Mouse (Mus musculus): ENCODE results near the gene Gnb1l. TPM values are rescaled to one million over a fixed set of nuclear protein-coding genes. Genes with fewer than 3 reads are reported as not detected.
A peak's percentile ranks its signal among the peaks of the same experiment; 100 is the strongest.
"Not testable (repeated sequence)": the region's sequence is repeated elsewhere in the genome, so short reads cannot be mapped to it uniquely, and the experiment has no call there.

Gnb1l gene
- total RNA-seq, 2 experiments from 2014 or later, result 6.2 to 7.1 TPM

DNA sequence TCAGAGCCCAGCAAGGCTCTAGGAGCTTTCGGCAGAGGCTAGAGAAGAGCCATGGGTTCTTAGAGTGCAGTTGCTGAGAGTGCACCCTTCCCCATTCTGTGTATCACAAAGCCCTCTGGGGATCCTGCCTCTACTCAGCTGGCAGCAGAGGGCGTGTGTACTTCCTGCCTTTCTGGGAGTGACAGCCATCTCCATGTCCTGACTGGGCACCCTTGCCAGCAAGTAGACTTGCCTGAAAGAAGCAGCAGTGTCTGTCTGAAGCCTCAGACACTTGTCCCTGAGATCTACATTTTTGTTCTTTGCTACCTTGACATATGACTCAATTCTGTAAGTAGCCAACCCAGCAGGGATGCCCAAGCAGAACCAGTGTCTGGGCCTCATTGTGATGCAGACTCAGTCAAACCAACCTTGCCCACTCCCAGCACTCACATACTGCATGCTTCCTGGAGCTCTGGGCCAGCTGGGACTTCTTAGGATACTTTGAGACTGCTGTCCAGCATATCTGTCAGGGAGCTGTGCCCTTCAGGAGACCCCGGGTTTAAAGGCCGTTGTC is 17.5 kb upstream of the Gnb1l start:
- DNase-seq (ENCODE audit: low spot score in 2 of 2), result no peak

DNA sequence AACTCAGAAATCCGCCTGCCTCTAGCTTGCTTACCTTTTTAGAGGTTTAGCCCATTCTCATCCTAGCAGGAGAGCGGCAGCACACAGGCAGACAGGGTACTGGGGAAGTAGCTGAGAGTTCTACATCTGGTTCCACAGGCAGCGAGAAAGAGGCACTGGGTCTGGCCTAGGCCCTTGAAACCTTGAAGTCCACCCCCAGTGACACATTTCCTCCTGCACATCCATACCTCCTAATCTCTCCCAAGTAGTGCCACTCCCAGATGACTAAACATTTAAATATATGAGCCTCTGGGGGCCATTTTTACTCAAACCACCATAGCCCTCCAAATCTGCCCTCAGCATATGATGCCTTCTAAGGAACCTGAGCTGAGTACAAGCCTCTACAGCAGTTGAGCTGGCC is 16.1 kb upstream of the Gnb1l start:
- DNase-seq (ENCODE audit: low spot score in 2 of 2), result no peak

GRCm38 (mm10) chr16:18483839-18484238 is 14.7 kb upstream of the Gnb1l start:
- DNase-seq (ENCODE audit: low spot score in 2 of 2), result no peak

GRCm38 (mm10) chr16:18484386-18484785 is 14.1 kb upstream of the Gnb1l start:
- no peak for DNase-seq (ENCODE audit: low spot score in 2 of 2)

GRCm38 (mm10) chr16:18484794-18485435 is 13.6 kb upstream of the Gnb1l start:
- no peak for DNase-seq (ENCODE audit: low spot score in 2 of 2)

- DNase-seq (ENCODE audit: low spot score in 2 of 2), result no peak
These were observed 12.4 kb upstream of the Gnb1l start for GRCm38 (mm10) chr16:18486126-18486525.

DNA sequence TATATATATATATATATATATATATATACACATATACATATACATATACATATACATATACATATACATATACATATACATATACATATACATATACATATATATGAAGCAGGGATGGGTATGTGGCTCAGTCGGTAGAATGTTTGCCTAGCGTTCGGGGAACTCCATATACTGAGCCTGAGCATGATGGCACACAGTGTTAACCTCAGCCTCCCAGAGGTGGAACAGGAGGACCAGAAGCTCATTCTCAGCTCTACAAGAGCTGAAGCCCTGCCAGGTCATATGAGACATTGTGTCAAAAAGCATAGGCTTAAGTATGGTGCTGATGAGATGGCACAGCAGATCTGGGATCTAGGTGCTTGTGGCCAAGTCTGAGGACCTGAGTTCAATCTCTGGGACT is 8.2 kb upstream of the Gnb1l start:
- no peak for DNase-seq (ENCODE audit: low spot score in 2 of 2)

- no peak for DNase-seq (ENCODE audit: low spot score in 2 of 2)
These were observed 7.6 kb upstream of the Gnb1l start for GRCm38 (mm10) chr16:18490894-18491293.

GRCm38 (mm10) chr16:18497865-18498515 is 523 bp upstream of the Gnb1l start:
- no peak for DNase-seq (ENCODE audit: low spot score in 2 of 2)

DNA sequence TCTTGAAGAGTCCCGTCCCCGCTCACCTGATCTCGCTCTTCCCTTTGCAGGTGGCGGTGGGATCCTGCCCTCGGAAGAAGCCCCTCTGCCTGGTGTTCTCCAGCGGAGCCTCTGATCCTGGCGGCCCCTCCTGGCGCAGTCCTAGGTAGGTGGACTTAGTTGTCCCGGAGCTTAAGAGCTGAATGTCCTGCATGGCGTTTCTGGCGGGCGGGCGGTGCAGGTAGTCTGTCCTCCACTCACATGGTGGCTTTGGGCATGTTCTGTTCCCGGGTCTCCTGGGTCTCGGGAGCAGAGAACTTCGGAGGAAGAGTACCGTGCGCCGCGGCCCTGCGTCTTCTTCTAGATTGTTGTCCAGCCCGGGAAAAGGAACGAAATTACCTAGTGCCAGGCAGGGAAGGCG is 483 bp downstream of the Gnb1l start:
- DNase-seq (ENCODE audit: low spot score in 2 of 2), result peak; percentile 15 to 16

DNA sequence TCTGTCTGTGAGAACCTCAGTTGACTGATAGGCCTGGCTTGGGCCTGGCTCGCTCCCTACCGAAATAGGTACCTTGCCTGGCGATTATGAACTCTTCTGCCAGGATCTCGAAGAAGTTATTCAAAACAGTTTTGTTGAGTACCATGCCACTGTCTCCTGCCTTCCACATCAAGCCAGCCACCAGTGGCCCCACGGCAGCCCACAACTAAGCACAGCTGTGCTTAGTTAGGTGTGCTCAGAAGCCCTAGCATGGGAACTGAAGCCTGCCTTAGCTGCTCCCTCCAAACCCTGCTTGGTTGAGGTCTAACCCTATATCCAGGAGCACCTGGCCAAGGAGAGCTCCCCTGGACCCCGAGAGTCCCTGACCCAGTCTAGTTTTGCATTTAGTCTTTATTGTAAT is 3.0 kb downstream of the Gnb1l start:
- DNase-seq (ENCODE audit: low spot score in 2 of 2), result no peak

- no peak for DNase-seq (ENCODE audit: low spot score in 2 of 2)
These were observed 5.2 kb downstream of the Gnb1l start for GRCm38 (mm10) chr16:18503566-18504342.

DNA sequence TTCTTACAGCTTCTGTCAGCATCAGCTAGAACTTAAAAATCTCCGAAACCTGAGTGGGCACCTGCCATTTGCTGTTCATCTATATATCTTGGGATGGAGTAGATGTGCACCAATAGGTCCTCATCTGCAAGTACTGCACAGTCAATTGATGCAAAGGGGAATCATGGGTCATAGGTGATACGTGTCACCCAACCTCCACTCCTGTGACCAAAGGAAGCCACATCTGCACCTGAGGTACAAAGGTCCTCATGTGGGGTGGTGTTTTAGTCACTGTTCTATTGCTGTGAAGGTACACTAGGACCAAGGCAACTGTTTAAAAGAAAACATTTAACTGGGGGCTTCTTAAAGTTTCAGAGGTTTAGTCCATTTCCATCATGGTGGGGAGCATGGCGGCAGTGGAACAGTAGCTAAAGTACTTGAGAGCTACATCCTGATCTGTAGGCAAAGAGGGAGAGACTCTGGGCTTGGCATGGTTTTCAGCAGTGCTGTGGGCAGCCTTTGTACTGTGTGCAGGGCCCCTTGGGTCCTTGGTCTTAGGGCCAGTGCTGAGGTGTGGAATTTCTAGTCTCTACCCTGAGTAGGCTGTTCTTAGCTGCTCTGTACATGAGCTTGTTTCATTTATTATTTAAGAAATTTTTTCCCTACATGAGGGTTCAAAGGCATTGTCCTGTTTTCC is 8.1 kb downstream of the Gnb1l start:
- DNase-seq (ENCODE audit: low spot score in 2 of 2), result no peak

DNA sequence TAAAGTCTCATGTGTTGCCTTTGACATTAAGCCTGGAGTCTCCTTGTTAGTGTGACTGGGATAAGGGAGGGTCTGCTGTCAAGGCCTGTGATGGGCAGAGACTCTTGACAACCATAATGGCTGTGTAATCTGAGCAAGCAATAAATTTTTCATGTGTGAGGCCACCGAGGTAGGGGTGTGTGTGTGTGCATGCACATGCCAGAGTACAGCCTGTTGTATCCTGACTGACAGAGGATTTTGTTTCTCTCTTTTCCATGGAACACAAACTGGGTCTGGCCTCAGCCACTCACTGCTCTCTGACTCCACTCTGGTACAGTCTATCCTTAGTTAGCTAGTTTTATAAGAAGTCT is 8.7 kb downstream of the Gnb1l start:
- no peak for DNase-seq (ENCODE audit: low spot score in 2 of 2)

DNA sequence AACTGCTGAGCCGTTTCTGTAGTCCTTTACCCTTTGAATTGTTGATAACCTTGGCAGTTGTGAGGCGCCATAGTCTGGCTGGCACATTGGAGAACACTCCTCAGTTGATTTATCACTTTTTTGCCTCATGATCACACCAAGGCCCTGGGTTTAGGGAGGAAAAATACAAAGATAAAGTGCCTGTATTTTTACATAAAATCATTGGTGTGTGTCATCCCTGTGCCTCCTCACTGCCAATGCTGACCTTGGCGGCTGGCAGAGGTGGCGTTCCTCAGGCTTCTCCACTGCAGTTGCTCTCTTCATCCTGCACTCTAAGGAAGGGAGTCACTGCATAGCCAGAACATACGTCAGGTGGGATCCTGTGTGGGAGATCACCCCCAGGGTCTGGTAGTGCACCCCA is 13.2 kb downstream of the Gnb1l start:
- no peak for DNase-seq (ENCODE audit: low spot score in 2 of 2)

- DNase-seq (ENCODE audit: low spot score in 2 of 2), result no peak
These were observed 15.0 kb downstream of the Gnb1l start for GRCm38 (mm10) chr16:18513508-18513907.

DNA sequence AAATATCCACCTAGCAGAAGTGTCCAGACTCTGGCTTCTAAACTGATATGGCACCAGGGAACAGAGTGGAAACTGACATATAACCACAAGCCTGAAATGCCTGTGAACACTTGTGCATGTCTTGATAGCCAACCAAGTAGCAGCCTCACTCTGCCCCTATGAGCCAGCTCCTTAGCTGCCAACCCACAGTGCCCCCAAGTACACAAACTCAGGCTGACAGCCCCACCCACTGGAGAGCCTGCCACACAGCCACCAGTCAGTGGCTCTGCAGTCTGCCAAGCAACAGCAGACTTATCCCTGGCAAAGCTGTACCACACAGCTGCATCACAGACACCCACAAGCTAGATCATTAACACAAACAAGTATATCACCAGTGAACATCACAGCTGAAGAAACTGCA is 19.6 kb downstream of the Gnb1l start:
- peak; percentile 19 to 49 for DNase-seq (ENCODE audit: low spot score in 2 of 2)

DNA sequence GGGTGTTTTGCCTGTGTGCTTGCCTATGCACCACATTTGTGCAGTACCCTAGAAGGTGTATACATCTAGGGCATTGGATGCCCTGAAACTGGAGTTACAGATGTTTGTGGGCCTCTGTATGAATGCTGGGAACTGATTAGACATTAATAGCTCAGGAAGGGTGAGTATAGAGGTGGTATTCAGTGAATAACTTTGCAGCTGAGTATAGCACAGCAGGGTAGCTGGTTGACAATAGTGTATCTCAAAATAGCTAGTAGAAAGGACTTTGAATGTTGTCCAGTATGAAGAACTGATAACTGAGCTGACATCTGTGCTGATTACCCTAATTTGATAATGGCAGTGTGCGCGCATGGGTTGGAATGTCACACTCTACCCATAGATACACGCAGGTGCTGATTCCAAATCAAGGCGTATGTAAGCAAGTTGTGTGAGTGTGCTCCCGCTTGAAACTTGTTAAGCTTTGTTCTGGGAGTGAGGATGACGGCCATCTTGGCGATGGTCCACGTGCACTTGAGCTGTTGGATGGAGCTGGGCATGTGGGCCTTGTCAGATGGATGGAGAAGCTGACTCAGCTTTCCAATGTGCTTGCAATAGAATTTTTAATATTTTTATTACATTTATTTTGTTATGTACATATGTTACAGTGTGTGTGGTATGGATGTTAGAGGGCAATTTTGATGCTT is 25.2 kb downstream of the Gnb1l start:
- DNase-seq (ENCODE audit: low spot score in 2 of 2), result no peak

- DNase-seq (ENCODE audit: low spot score in 2 of 2), result no peak
These were observed 30.1 kb downstream of the Gnb1l start for GRCm38 (mm10) chr16:18528656-18529055.

DNA sequence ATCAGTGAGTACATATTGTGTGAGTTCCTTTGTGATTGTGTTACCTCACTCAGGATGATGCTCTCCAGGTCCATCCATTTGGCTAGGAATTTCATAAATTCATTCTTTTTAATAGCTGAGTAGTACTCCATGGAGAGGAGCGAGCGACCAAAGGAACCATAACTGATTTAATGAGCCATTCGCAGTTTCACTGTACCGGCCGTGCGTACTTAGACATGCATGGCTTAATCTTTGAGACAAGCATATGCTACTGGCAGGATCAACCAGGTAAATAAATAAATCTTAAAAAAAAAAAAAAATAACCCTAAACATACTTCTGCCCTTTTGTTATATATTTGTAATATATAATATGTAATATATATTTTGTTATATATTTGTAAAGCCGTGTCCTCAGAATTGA is 34.5 kb downstream of the Gnb1l start:
- DNase-seq (ENCODE audit: low spot score in 2 of 2), result not testable (repeated sequence)

DNA sequence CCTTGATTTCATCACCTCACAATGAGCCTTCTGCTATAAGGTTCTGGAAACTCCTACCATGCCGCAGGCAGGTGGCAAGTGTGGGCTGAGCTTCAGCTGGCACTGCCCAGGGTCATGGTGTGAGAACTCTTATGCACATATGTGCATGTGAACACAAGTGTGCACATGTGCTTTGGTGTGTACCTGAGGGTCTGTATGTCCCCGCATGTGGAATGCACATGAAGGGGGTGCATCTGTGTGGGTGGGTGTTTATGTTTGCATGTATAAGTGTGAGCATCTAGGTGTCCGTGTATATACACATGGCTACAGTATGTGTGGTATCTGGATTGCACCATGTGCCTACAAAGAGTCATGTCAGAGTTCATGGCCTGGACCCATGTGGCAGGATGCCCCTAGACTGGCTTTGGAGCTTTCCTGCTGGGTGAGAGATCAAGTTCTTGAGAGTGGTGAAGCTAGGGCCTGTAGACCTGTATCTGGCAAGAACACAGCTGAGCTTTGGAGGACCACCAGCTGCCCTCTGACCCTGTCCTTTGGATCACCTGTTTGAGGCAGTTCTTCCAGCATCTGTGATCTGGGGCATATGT is 39.0 kb downstream of the Gnb1l start:
- no peak for DNase-seq (ENCODE audit: low spot score in 2 of 2)
